Mouse (Mus musculus): ENCODE data around the gene Ulk4. TPM values are rescaled to one million over a fixed set of nuclear protein-coding genes. Genes with fewer than 3 reads are reported as not detected.

The Ulk4 gene
- polyA plus RNA-seq, 1 experiment from 2014 or later: 134 TPM

DNA sequence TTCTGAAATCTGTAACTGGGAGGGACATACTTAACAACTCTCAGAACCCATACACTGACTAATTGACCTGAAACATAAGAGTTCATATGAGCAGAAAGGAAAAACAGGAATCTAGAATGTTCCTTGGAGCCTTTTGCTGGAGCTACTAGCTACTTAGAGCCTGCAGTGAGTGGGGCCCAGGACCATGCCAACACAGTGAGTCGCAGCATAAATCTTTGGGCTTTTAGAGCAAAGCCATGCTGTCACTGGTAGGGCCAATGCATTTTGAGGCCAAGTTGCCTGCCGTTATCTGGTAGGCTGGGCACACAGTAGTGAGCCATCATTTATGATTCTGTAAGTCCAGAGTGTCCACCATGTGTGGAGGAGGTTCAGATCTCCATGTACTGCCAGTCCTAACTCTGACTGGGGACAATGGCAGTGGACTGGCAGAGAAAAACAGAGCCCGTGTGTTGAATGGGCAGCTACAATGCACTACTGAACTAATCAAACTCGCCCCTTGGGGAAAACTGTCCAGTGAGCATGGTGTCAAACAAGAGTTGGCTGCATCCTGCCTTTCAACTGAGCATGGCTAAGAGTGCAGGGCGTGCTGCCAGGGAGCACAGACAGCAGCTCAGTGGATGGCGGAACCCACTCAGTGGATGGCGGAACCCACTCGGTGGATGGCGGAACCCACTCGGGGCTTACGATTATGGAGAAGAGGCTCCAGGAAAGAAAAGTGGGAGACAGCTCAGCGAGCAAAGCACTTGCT, 115.0 kb downstream of the Ulk4 start:
- Histone ChIP-seq H3K4me3 (no peak overlapping the region), H3K9ac (replicated peaks) (no peak overlapping the region), H3K4me1 (peaks cover 3% of the 10 kb centered on the region), H3K4me2 (replicated peaks) (no peak overlapping the region), H3K27me3 (no peaks in the 10 kb centered on the region), H3K36me3 (no peaks in the 10 kb centered on the region), H3K9me3 (no peaks in the 10 kb centered on the region), H3K27ac (replicated peaks) (no peak overlapping the region)
- ATAC-seq (replicated peaks): no peak
- 84% methylated on average over 12 of the region's 12 CpGs for WGBS

DNA sequence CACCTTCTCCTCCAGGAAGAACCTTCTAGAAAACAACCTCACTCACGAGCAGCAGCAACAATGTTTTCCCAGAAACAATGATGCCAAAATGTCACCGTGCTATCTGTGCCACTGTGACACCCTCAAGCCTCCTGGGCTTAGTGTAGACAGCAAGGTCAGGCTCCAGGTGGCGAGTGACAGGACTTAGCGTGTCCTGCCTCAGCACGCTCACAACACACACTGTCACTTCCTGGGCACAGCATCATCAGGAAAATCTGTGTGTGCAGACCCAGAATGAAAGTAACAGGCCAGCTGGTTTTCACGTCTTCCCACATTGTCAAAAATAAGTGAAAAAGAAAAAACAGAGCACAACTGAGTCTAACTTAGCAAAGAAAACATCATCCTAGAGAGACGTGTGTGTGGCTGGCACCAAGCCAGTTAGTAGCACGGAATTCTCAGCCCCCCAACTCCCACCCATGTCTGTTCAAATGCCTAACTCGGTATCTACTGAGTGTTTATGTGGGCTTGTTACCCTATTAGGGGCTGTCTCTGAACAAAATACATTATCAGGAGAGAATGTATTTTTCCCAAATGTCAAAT, 120.7 kb downstream of the Ulk4 start:
- Histone ChIP-seq H3K9me3 (no peaks in the 10 kb centered on the region), H3K4me1 (no peaks in the 10 kb centered on the region), H3K9ac (replicated peaks) (no peak overlapping the region), H3K36me3 (no peaks in the 10 kb centered on the region), H3K27ac (replicated peaks) (peak overlapping the region; percentile 40; the same call in 1 of the 2 replicates), H3K27me3 (no peaks in the 10 kb centered on the region), H3K4me2 (replicated peaks) (no peak overlapping the region), H3K4me3 (no peak overlapping the region)
- WGBS: 64% methylated on average over 9 of the region's 9 CpGs
- no peak for ATAC-seq (replicated peaks)

DNA sequence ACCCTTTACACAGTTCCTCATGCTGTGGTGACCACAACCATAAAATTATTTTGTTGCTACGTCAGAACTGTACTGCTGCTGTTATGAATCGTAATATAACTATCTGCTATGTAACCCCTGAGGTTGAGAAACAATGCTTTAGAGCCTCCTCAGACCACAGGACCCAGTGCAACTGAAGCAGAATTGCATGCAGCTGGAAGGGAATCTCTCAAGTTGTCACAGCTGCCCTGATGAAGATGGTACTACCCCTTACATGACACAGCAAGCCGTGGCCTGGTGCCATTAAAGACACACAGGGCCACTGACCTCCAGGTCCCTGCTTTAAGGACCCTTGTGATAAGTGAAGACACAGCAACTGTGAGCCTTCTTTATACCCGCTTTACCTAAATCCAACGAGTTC, 123.7 kb downstream of the Ulk4 start:
- Histone ChIP-seq H3K4me2 (replicated peaks) (no peak overlapping the region), H3K9ac (replicated peaks) (no peak overlapping the region), H3K4me1 (no peaks in the 10 kb centered on the region), H3K4me3 (no peak overlapping the region), H3K27me3 (no peaks in the 10 kb centered on the region), H3K9me3 (no peaks in the 10 kb centered on the region), H3K27ac (replicated peaks) (no peak overlapping the region), H3K36me3 (no peaks in the 10 kb centered on the region)
- no peak for ATAC-seq (replicated peaks)
- 97% methylated on average over 5 of the region's 5 CpGs for WGBS

DNA sequence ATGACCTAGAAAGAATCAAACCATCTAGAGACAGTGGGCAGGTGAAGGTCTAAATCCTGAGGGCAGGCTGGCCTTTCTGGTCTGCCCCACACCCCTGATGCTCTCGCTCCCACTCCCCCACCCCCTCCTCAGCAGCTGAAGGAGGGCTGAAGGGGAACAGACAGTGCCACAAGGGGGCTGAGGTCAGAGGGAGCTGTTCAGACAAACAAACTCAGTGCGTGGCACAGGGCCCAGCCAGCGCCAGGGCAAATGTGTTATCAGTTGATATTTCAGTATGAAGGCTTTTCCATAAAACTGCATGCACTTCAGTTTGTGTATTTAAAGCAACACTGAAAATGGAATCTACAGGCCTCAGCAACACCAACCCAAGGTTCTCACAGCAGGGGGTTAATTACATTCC, 128.4 kb downstream of the Ulk4 start:
- no peak overlapping the region for H3K9ac ChIP-seq (replicated peaks)
- no peaks in the 10 kb centered on the region for H3K27me3 ChIP-seq
- no peak overlapping the region for H3K4me2 ChIP-seq (replicated peaks)
- H3K9me3 ChIP-seq: no peaks in the 10 kb centered on the region
- 31% methylated on average over 3 of the region's 3 CpGs for WGBS
- no peak overlapping the region for H3K4me3 ChIP-seq
- ATAC-seq (replicated peaks): no peak
- no peaks in the 10 kb centered on the region for H3K36me3 ChIP-seq
- no peak overlapping the region for H3K27ac ChIP-seq (replicated peaks)
- no peaks in the 10 kb centered on the region for H3K4me1 ChIP-seq

DNA sequence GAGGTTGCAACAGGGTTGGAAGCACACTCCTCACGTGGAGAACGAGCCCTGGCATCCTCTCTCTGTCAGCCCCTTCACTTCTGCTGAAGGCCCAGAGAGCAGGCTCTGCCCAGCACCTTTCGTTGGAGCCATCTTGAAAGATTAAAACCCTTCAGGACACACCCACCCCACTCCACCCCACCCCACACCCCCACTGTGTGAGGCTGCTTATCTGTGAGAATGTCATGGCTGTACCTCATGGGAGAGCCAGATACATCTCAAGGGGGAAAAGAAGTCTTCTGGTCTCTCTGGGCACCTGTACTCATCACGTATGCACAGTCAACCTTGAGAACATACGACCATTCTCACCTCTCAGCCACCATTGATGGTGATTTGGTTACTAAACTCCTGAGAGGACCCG, 133.8 kb downstream of the Ulk4 start:
- Histone ChIP-seq H3K4me2 (replicated peaks) (no peak overlapping the region), H3K36me3 (no peaks in the 10 kb centered on the region), H3K27me3 (no peaks in the 10 kb centered on the region), H3K9ac (replicated peaks) (no peak overlapping the region), H3K27ac (replicated peaks) (no peak overlapping the region), H3K4me3 (no peak overlapping the region), H3K9me3 (no peaks in the 10 kb centered on the region), H3K4me1 (no peaks in the 10 kb centered on the region)
- 79% methylated on average over 6 of the region's 6 CpGs for WGBS
- ATAC-seq (replicated peaks): no peak

DNA sequence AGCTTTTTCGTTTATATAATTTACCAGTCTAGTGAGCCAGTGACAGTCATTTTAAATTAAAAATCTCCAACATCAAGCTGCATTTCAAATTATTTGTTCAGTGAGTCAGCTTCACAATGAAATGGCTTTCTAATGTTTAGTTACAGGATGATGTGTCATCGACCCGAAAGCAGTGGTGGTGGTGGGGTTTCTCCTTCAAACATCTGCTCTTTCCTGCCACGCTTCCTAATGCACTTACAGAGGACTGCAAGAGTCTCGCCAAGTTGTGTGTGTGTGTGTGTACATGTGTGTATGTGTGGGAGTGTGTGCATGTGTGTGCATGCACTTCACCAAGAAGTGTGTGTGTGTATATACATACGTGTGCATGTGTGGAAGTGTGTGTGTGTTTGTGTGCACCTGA, 144.4 kb downstream of the Ulk4 start:
- Histone ChIP-seq H3K27ac (replicated peaks) (no peak overlapping the region), H3K36me3 (no peaks in the 10 kb centered on the region), H3K27me3 (no peaks in the 10 kb centered on the region), H3K9ac (replicated peaks) (no peak overlapping the region), H3K4me1 (no peaks in the 10 kb centered on the region), H3K4me2 (replicated peaks) (no peak overlapping the region), H3K9me3 (no peaks in the 10 kb centered on the region), H3K4me3 (no peak overlapping the region)
- no peak for ATAC-seq (replicated peaks)
- WGBS: 86% methylated on average over 6 of the region's 6 CpGs

DNA sequence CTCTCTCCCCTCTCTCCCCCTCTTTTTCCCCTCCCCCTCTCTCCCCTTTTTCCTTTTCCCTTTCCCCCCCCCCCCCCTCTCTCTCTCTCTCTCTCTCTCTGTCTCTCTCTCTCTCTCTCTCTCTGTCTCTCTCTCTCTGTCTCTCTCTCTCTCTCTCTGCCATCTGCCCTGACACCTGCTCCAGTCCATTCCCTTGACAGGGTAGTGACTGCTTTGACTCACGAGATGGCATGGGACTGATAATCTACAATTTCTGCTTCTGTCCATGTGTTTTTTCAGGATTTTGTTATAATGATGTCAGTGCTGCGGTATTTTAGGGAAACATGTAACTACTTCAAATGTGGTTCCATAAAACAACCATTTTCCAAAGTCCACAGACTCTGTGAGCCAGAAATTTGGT, 147.5 kb downstream of the Ulk4 start:
- no peak overlapping the region for H3K27ac ChIP-seq (replicated peaks)

DNA sequence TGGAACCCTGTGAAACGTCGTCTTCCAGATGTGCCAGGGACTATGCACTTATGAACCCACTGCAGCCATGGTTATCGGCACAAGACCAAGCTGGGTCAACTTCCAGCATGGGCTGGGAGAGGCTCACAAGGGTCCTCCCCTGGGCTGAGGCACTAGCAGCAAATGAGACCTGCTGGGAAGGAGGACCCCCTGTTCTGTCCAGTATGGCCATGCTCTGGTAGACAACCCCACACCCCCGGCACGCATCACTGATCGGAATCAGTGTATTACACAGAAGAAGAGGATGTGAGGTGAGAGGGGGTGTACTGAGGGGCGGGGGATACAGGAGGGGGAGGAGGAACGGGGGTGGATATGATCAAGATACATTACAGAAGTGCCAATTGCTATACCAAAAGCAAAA, 148.1 kb downstream of the Ulk4 start:
- Histone ChIP-seq H3K27me3 (no peaks in the 10 kb centered on the region), H3K4me1 (peaks cover 4% of the 10 kb centered on the region; the same call in 1 of the 2 replicates), H3K36me3 (no peaks in the 10 kb centered on the region), H3K4me3 (no peak overlapping the region), H3K27ac (replicated peaks) (no peak overlapping the region), H3K9me3 (no peaks in the 10 kb centered on the region), H3K4me2 (replicated peaks) (no peak overlapping the region), H3K9ac (replicated peaks) (no peak overlapping the region)
- WGBS: 94% methylated on average over 8 of the region's 8 CpGs
- no peak for ATAC-seq (replicated peaks)

More for the DNA sequence above, 147.5 kb downstream of the Ulk4 start:
- no peaks in the 10 kb centered on the region for H3K36me3 ChIP-seq
- H3K9ac ChIP-seq (replicated peaks): no peak overlapping the region
- H3K27me3 ChIP-seq: no peaks in the 10 kb centered on the region
- H3K4me3 ChIP-seq: no peak overlapping the region
- no peaks in the 10 kb centered on the region for H3K9me3 ChIP-seq
- no peak for ATAC-seq (replicated peaks)
- peaks cover 4% of the 10 kb centered on the region; the same call in 1 of the 2 replicates for H3K4me1 ChIP-seq
- WGBS: 77% methylated on average over 2 of the region's 2 CpGs
- H3K4me2 ChIP-seq (replicated peaks): no peak overlapping the region

DNA sequence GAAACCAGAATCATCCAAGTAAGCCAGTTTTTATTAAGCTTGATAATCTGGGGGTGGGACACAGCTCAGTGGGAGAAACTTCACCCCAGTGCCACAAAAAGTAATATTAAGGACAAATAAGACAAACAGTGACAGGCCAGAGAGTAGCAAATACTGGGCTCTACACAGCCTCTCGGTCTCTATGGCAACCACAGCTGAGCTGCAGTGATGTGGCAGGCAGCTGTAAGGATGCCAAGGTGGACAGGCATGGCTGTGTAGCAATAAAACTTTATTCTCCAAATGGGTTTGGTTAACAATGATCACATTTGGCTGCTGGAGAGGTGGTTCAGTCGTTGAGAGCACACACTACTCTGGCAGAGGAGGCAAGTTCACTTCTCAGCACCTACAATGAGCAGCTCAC, 150.0 kb downstream of the Ulk4 start:
- ATAC-seq (replicated peaks): no peak; the same call in 1 of the 2 replicates
- no peaks in the 10 kb centered on the region for H3K27me3 ChIP-seq
- no peak overlapping the region for H3K4me2 ChIP-seq (replicated peaks)
- no peak overlapping the region for H3K4me3 ChIP-seq
- no peak overlapping the region for H3K27ac ChIP-seq (replicated peaks)
- no peak overlapping the region for H3K9ac ChIP-seq (replicated peaks)
- no peaks in the 10 kb centered on the region for H3K36me3 ChIP-seq
- H3K9me3 ChIP-seq: no peaks in the 10 kb centered on the region
- WGBS: 40% methylated on average over 2 of the region's 2 CpGs
- H3K4me1 ChIP-seq: peaks cover 4% of the 10 kb centered on the region; the same call in 1 of the 2 replicates

DNA sequence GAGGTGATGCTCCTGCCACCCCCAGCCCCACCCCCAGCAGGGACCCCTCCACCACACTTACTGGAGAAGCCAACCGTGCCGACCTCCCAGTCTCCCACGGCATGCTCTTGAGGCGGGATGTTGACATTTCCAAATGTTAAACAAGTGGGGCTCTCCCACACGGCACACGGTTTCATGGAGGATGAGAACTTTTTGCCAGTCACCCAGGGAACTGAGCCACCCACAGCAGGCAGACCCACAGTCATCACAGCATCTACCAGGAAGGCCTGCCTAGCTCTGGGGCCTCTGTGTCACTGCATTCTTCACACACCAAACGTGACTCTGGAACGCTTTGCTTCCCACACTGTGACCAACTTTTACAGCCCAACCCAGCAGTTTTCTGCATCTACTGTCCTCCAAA, 152.3 kb downstream of the Ulk4 start:
- Histone ChIP-seq H3K4me2 (replicated peaks) (no peak overlapping the region), H3K4me3 (no peak overlapping the region), H3K27me3 (no peaks in the 10 kb centered on the region), H3K27ac (replicated peaks) (no peak overlapping the region), H3K4me1 (peaks cover 4% of the 10 kb centered on the region; the same call in 1 of the 2 replicates), H3K9ac (replicated peaks) (no peak overlapping the region), H3K9me3 (no peaks in the 10 kb centered on the region), H3K36me3 (no peaks in the 10 kb centered on the region)
- 83% methylated on average over 8 of the region's 8 CpGs for WGBS
- no peak for ATAC-seq (replicated peaks)

DNA sequence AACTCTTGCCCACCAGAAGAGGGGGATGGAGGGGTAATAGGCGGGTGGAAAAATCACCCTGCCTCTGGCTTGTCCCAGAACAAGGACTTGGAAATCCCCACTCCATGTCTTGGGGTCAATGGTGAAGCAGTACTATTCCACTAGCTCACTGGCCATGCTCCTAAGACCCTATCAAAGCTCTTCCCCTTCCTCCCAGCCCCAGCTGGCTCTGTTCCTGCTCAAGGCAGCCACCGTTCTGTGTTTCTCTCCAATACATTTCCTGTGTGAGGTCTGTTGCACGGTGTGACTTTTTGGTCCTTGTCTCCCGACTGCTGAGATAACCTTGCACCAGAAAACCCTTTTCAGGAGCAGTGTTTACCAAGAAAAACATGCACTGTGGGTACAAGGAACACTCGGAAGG, 155.0 kb downstream of the Ulk4 start:
- no peak for ATAC-seq (replicated peaks)
- H3K4me2 ChIP-seq (replicated peaks): no peak overlapping the region
- H3K36me3 ChIP-seq: no peaks in the 10 kb centered on the region
- H3K4me1 ChIP-seq: peaks cover 2% of the 10 kb centered on the region; the same call in 1 of the 2 replicates
- H3K4me3 ChIP-seq: no peak overlapping the region
- H3K9ac ChIP-seq (replicated peaks): no peak overlapping the region
- 75% methylated on average over 5 of the region's 5 CpGs for WGBS
- no peak overlapping the region for H3K27ac ChIP-seq (replicated peaks)
- H3K9me3 ChIP-seq: no peaks in the 10 kb centered on the region
- no peaks in the 10 kb centered on the region for H3K27me3 ChIP-seq

DNA sequence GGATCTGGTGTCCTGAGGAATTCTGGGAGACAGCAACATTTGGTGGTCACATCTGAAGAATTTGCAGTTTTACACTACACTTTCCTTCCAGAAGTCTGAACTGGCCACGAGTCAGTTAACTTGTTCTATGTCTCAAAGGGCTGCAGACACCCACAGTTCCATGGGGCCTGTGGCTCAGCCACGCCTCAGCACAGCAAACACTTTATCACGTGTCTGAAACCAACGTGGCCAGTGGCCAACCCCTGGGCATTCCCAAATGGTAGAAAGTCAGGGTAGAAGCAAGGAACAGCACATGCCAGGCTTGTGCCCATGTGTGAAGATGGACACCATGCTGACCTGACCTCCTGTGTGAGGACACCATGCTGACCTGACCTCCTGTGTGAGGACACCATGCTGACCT, 159.1 kb downstream of the Ulk4 start:
- Histone ChIP-seq H3K27ac (replicated peaks) (no peak overlapping the region), H3K9ac (replicated peaks) (no peak overlapping the region), H3K9me3 (no peaks in the 10 kb centered on the region), H3K36me3 (no peaks in the 10 kb centered on the region), H3K4me3 (no peak overlapping the region), H3K4me1 (no peaks in the 10 kb centered on the region), H3K4me2 (replicated peaks) (no peak overlapping the region), H3K27me3 (0 out of 2 replicates have a peak, but pooled peaks cover 3% of the 10 kb centered on the region)
- WGBS: 81% methylated on average over 4 of the region's 4 CpGs
- no peak for ATAC-seq (replicated peaks)

DNA sequence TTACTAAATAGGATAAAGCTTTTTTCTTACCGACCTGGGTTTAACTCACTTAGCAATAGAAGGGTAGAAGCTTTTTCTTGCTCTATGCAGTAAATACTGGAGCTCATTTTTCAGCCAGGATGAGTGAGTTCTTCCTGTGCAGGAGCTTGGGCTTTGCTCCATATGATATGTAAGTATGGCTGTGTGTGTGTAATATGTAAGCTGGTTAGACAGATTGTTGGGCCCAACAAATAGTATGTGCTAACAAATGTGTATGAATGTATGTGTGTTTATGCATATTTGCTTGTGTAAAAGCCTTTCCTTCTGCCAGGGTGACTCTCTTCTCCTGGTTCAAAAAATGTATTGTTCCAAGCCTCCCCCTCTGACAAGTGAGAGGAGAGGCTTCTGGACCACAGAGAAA, 164.9 kb downstream of the Ulk4 start:
- Histone ChIP-seq H3K4me2 (replicated peaks) (no peak overlapping the region), H3K4me3 (no peak overlapping the region), H3K4me1 (peaks cover 21% of the 10 kb centered on the region), H3K9ac (replicated peaks) (no peak overlapping the region), H3K9me3 (no peaks in the 10 kb centered on the region), H3K27me3 (0 out of 2 replicates have a peak, but pooled peaks cover 3% of the 10 kb centered on the region), H3K27ac (replicated peaks) (no peak overlapping the region), H3K36me3 (no peaks in the 10 kb centered on the region)
- WGBS: 37% methylated on average over 1 of the region's 1 CpGs
- no peak for ATAC-seq (replicated peaks)
